Mouse (Mus musculus): ENCODE data around the gene Hist1h2ap.
"Not testable (repeated sequence)": the region's sequence is repeated elsewhere in the genome, so short reads cannot be mapped to it uniquely, and the experiment has no call there.

Gene Hist1h2ap

GRCm38 (mm10) chr13:21833461-21833860, at the start of gene Hist1h2ap, which contains the start of gene Hist1h2br:
Hist1h2ap (minus strand) TSS chr13:21833507.
Hist1h2br (plus strand) TSS chr13:21833743.
- DNase-seq: not testable (repeated sequence)

DNA sequence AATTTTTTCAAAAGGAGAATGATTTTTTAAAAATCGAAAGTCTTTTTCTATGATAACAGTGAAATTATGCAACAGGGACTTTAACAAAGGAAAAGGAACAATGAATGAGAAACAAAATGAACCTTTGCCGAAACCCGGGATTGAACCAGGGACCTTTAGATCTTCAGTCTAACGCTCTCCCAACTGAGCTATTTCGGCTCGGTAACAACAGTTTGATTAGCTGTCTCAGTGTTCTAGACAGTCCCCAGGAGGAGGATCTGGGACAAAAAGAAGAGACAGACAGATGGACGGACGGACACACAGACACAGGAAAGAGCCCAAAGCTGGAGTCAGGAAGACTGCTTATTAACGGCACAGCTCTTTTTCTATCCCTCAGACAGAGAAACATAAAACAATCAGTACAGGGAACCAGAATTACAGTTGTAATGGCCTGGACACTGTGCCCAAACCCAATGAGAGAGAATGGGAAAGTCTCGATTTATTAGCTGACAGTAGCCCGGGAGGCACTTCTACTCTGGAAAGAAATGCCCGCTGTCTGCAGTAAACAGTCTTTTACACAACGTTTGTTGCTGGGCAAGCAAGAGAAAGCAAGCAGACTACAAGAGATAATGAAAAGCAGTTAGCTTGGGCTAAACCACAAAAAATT, 49.6 kb upstream of the Hist1h2ap start:
- peak; percentile 37 for DNase-seq

DNA sequence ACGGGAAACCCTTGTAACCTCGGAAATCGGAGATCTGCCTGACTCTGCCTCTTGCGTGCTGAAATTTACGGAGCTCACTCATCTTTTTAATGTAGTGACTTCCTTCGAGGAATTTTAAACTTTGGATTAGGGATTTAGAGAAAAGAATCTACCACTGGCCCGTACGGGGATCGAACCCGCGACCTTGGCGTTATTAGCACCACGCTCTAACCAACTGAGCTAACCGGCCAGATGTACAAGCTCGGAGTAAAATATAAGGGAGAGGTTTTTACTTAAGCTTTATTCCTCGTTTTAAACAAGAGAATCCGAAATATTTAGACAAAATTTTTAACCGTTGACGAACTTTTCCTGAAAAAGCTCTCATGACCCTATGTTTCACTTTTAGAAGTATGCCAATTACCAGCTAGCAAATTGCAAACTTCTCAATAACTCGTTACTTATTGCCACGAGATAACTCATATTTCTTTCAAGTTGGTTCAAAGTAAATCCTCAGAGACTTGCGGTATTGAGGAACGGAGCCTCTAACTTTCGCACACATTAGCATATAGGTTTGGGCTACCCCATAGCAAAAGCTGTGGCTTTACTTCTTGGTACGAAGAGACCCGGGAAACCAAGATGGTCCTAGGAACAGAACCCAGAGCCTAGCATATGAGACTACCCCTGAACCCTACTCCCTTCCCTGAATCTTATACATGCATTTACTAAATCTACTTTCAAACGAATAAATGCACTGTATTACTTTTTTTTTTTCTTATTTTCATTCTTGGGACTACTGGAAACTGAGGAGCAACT, 48.8 kb upstream of the Hist1h2ap start:
- DNase-seq: peak; percentile 9

- DNase-seq: no peak
These were observed 47.4 kb upstream of the Hist1h2ap start for GRCm38 (mm10) chr13:21880735-21881134.

- not testable (repeated sequence) for DNase-seq
These were observed 32.2 kb upstream of the Hist1h2ap start for GRCm38 (mm10) chr13:21865503-21865902.

DNA sequence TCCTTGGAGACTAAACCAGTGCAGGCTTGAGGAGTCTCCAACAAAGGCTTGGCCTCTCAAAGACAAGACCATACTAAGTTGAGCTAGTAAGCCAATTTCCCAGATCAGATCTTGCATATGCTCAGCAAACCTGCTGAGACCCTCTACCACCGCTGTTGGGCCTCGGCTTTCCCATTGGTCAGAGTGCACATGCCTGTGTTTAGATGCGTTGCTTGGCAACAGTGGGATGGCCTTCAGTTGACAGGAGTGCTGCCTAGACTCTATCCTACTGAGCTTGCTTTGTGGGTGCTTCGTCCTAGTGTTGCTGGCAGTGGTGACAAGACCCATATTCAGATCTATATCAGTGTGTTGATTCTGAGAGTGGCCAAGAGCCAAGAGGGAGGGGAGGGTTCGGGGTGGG, 28.3 kb upstream of the Hist1h2ap start:
- no peak for DNase-seq

- DNase-seq: no peak
These were observed 22.4 kb upstream of the Hist1h2ap start for GRCm38 (mm10) chr13:21855698-21856162.

DNA sequence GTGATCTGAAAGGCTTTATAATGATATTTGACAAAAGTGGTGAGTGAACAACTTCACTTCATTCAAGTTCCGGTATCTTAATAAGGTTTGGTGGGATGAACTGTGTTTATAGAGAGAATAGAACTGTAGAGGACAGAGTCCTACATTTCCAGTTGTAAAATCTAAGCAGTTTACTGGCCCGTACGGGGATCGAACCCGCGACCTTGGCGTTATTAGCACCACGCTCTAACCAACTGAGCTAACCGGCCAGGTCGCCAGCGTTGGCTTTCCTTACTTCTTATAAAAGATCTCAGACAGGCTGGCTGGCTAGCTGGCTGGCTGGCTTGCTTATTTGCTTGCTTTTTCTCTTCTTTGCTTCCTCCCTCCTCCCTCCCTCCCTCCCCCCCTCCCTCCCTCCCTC, 21.8 kb upstream of the Hist1h2ap start:
- DNase-seq: peak; percentile 15

- peak; percentile 25 for DNase-seq
These were observed 19.1 kb upstream of the Hist1h2ap start for GRCm38 (mm10) chr13:21852215-21852945.

GRCm38 (mm10) chr13:21850696-21851095, 17.4 kb upstream of the Hist1h2ap start:
- DNase-seq: not testable (repeated sequence)

DNA sequence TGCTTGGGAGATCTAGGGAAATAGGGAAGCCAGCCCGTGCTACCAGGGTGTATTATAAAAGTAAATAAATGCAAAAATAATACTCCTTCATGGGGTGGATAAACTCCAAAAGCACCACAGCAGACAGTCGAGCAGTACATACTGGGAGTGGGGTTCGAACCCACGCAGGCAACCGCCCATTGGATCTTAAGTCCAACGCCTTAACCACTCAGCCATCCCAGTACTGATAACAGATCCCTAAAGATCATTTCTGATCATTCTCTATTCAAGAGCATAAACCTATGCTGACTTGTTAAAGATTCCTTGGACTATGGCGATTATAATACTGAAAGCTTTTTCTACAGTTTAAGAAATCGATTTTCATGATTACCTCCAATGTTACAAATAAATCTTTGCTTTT, 14.6 kb upstream of the Hist1h2ap start:
- DNase-seq: no peak

- DNase-seq: not testable (repeated sequence)
These were observed 13.0 kb upstream of the Hist1h2ap start for GRCm38 (mm10) chr13:21846356-21846755.

- DNase-seq: not testable (repeated sequence)
These were observed 7.2 kb upstream of the Hist1h2ap start for GRCm38 (mm10) chr13:21840508-21840907.

GRCm38 (mm10) chr13:21831418-21832394, 1.6 kb downstream of the Hist1h2ap start, which contains the start of gene Hist1h4n:
Hist1h4n (minus strand) TSS chr13:21832196.
- not testable (repeated sequence) for DNase-seq

GRCm38 (mm10) chr13:21830344-21830743, 3.0 kb downstream of the Hist1h2ap start:
- DNase-seq: no peak

GRCm38 (mm10) chr13:21828511-21828910, 4.8 kb downstream of the Hist1h2ap start:
- no peak for DNase-seq

DNA sequence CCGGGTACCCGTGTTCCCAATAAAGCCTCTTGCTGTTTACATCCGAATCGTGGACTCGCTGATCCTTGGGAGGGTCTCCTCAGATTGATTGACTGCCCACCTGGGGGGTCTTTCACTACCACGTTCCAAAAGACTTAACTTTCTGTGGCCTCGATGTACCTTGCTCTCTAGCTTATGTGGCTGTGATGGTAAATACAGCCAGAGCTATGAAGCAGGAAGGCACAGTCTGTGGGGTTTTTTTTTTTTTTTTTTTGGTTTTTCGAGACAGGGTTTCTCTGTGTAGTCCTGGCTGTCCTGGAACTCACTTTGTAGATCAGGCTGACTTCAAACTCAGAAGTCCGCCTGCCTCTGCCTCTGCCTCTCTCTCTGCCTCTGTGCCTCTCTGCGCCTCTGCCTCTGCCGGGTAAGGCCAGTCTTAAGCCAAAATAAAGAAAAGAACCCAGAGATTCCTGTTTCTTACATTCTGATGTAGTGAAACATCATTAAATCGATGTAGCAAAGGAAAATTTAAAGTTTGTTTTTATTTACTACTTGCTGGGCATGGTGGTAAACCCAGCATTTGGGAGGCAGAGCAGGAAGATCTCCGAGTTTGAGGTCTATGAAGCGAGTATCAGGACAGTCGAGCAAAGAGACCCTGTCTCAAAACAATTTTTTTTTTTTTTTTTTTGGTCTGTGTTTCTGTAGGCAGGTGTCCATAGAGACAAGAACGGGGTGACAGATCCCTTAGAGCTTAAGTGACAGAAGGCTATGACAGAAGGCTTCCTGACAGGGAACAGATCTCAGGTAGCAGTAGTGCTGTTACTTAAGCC, 13.0 kb downstream of the Hist1h2ap start:
- DNase-seq: not testable (repeated sequence)

- DNase-seq: not testable (repeated sequence)
These were observed 21.2 kb downstream of the Hist1h2ap start for GRCm38 (mm10) chr13:21812092-21812491.

GRCm38 (mm10) chr13:21811539-21811938, 21.8 kb downstream of the Hist1h2ap start, which contains the start of gene Hist1h4m:
Hist1h4m (plus strand) TSS chr13:21811746.
- DNase-seq: peak; percentile 32

DNA sequence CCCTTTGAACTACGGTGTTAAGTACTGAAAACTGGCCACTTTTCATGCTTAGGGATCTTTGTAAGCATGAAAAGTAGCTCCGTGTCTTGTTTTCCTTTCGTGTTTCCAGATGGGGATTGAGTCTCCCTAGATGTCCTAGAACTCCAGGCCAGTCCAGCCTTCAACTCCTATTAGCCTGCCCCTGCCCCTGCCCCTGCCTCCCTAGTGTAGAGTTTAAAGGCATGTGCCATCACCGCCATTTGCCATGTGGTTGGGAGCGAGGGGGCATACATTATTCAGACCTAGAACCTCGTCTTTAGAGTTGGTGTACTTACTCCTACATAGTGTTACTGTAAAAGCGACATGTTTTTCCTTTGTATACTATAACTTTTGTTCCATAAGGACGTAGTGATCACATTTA, 22.2 kb downstream of the Hist1h2ap start:
- DNase-seq: not testable (repeated sequence)

DNA sequence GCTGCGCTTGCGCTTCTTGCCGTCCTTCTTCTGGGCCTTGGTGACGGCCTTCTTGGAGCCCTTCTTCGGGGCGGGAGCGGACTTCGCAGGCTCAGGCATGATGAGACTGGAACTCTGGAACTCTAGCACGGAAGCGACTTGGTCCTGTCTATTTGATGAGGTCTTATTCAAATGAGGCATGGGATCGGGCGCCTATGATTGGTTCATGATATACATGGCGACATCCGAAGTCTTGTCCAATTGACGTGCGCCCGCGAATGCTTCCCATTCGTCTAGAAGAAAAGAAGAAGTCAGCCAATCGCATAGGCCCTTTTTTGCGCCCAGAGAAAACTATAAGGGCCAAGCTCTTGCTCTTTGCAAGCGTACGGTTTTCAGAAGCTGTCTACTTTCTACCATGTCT, 23.2 kb downstream of the Hist1h2ap start, which contains the start of the genes Hist1h2bq and Hist1h2ao:
Gene Hist1h2bq (minus strand): TSS at position 125 of the 400 bp plus-strand sequence.
Gene Hist1h2ao (plus strand): TSS at position 393 of the 400 bp plus-strand sequence.
- DNase-seq: not testable (repeated sequence)

Data from lung, postnatal 10 days (tissue).